Mouse (Mus musculus): ENCODE results near the gene Iba57. TPM values are rescaled to one million over a fixed set of nuclear protein-coding genes. Genes with fewer than 3 reads are reported as not detected.
A peak's percentile ranks its signal among the peaks of the same experiment; 100 is the strongest.

The Iba57 gene
- polyA plus RNA-seq, 1 experiment, result 6.5 TPM

DNA sequence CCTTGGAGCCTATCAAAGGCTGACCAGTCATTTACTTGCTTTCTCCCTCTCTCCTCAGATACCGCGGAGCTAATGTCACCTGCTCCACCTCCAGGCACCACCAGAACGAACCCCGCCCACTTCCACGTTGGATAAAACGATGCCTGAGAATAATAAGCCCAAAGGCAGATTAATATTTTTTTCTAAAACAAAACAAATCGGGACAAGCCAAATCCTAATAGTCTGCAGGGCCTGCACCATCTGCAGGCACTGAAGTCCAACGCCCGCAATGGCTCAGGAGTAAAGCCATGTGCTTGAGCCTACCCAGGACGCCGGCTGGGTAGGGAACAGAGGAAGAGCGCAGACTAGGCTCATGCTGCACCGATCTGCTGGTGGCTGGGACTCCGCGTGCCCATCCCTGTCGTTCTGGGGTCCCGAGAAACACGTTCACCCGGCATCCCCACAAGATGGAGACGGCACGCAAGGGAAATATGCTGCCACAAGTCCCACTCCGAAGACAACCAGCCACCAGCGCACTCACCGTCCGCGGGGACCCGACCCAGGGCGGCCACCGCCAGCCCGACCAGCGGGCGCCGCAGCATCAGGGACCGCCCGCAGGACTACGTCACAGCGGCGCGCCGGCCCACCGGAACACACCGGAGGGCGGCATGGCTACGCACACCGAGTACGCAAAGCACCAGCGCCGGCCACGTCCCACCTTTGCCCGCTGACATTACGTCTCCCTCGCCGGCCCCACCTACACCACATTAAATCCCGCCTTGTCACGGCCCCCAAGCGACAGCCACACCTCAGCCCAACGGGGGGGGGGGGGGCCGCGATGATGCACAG lies 27.9 kb upstream of the Iba57 start:
- H3K36me3 ChIP-seq (ENCODE audit: control insufficient read depth, insufficient read depth, low read length), result peaks cover under 1% of the 10 kb centered on the region; the same call in 1 of the 2 replicates
- peak overlapping the region; percentile 79 for H3K27ac ChIP-seq (ENCODE audit: insufficient read depth, low read length)
- no peaks in the 10 kb centered on the region for H3K4me1 ChIP-seq (ENCODE audit: control insufficient read depth, insufficient read depth, insufficient read length)
- no peaks in the 10 kb centered on the region for H3K27me3 ChIP-seq (ENCODE audit: control insufficient read depth, insufficient read depth, low read length)
- peak; percentile 85 to 90 for DNase-seq (ENCODE audit: low read depth in 1 of 2, low spot score in 2 of 2)
- H3K4me3 ChIP-seq (ENCODE audit: extremely low read depth, insufficient read depth, insufficient read length), result peak overlapping the region; percentile 81
- TF ChIP-seq CTCF (IDR thresholded peaks at IDR 0.05; ENCODE audit: extremely low read depth, insufficient read depth, insufficient read length, insufficient replicate concordance) (no peak), POLR2A (IDR thresholded peaks at IDR 0.05; ENCODE audit: low read depth, low read length) (peak; percentile 83)
- under 1% methylated on average over 58 of the region's 59 CpGs for WGBS

DNA sequence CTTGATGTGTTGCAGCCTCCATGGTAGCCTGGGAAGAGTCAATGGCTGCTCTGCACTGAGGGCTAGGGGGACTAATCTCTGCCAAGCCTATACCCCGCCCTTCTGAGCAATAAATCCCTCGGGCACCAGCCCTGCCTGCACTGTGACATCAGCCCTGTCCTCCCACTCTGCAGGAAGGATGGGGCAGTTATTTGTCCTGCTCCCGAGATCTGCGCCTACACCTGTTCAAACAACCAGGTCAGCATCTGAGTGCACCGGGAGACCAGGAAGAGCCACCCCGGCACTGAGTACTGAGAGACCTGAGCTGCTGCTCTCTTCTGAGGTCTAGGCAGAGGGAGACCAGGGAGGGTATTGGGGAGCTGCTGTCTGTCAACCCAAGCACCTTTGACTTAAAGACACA lies 24.2 kb upstream of the Iba57 start:
- peaks cover 13% of the 10 kb centered on the region for H3K36me3 ChIP-seq (ENCODE audit: control insufficient read depth, insufficient read depth, low read length)
- WGBS, result 85% methylated on average over 6 of the region's 6 CpGs
- H3K27me3 ChIP-seq (ENCODE audit: control insufficient read depth, insufficient read depth, low read length), result no peaks in the 10 kb centered on the region
- no peak overlapping the region for H3K27ac ChIP-seq (ENCODE audit: insufficient read depth, low read length)
- TF ChIP-seq POLR2A (IDR thresholded peaks at IDR 0.05; ENCODE audit: low read depth, low read length) (no peak), CTCF (IDR thresholded peaks at IDR 0.05; ENCODE audit: extremely low read depth, insufficient read depth, insufficient read length, insufficient replicate concordance) (no peak)
- H3K4me1 ChIP-seq (ENCODE audit: control insufficient read depth, insufficient read depth, insufficient read length), result no peaks in the 10 kb centered on the region
- no peak overlapping the region for H3K4me3 ChIP-seq (ENCODE audit: extremely low read depth, insufficient read depth, insufficient read length)
- no peak for DNase-seq (ENCODE audit: low read depth in 1 of 2, low spot score in 2 of 2)

DNA sequence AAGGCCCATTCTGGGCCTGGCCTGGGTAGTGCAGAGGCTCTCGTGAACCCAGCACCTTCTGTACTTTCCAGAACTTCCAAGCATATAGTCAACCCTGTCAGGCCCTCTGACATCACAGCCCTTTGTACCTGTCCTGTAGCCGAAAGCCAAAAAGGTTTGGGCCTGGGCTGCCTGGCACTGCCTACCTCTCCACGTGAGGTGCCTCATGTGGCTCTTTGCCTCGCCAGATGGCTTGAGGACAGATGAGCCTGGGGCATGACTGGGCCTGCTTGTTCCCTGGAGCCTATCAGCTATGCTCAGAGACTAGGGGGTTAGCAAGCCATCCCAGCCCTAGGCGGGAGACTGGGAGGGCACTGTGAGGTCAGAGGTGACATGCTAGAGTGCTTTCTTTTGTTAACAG lies 22.0 kb upstream of the Iba57 start:
- H3K4me1 ChIP-seq (ENCODE audit: control insufficient read depth, insufficient read depth, insufficient read length), result no peaks in the 10 kb centered on the region
- peaks cover 13% of the 10 kb centered on the region for H3K36me3 ChIP-seq (ENCODE audit: control insufficient read depth, insufficient read depth, low read length)
- H3K27ac ChIP-seq (ENCODE audit: insufficient read depth, low read length), result no peak overlapping the region
- no peaks in the 10 kb centered on the region for H3K27me3 ChIP-seq (ENCODE audit: control insufficient read depth, insufficient read depth, low read length)
- no peak for DNase-seq (ENCODE audit: low read depth in 1 of 2, low spot score in 2 of 2)
- 87% methylated on average over 5 of the region's 5 CpGs for WGBS
- TF ChIP-seq CTCF (IDR thresholded peaks at IDR 0.05; ENCODE audit: extremely low read depth, insufficient read depth, insufficient read length, insufficient replicate concordance) (no peak), POLR2A (IDR thresholded peaks at IDR 0.05; ENCODE audit: low read depth, low read length) (no peak)
- no peak overlapping the region for H3K4me3 ChIP-seq (ENCODE audit: extremely low read depth, insufficient read depth, insufficient read length)

DNA sequence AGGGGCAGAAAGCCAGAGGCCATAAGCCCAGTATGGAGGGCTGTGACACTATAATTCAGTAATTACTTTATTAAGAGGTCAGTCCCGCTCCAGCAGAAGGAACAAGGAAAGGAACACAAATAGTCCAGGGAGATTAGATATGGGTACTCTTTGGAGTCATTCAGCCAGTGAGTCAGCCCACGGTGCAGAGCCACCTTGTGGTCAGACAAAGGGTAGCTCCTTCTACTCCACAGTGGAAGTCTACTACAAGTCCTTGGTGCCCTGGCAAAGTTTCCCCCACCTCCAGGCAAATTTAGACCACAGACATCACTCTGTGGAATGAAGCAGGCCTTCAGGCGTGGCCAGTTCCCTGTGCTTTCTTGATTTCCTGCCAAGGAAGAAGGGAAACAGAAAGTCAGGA lies 20.3 kb upstream of the Iba57 start:
- TF ChIP-seq POLR2A (IDR thresholded peaks at IDR 0.05; ENCODE audit: low read depth, low read length), result no peak
- TF ChIP-seq CTCF (IDR thresholded peaks at IDR 0.05; ENCODE audit: extremely low read depth, insufficient read depth, insufficient read length, insufficient replicate concordance), result no peak
- Histone ChIP-seq H3K36me3 (ENCODE audit: control insufficient read depth, insufficient read depth, low read length) (peaks cover 13% of the 10 kb centered on the region), H3K4me3 (ENCODE audit: extremely low read depth, insufficient read depth, insufficient read length) (no peak overlapping the region), H3K27me3 (ENCODE audit: control insufficient read depth, insufficient read depth, low read length) (no peaks in the 10 kb centered on the region), H3K27ac (ENCODE audit: insufficient read depth, low read length) (peak overlapping the region; percentile 16; the same call in 1 of the 2 replicates), H3K4me1 (ENCODE audit: control insufficient read depth, insufficient read depth, insufficient read length) (no peaks in the 10 kb centered on the region)
- 46% methylated on average over 3 of the region's 3 CpGs for WGBS
- no peak for DNase-seq (ENCODE audit: low read depth in 1 of 2, low spot score in 2 of 2)

DNA sequence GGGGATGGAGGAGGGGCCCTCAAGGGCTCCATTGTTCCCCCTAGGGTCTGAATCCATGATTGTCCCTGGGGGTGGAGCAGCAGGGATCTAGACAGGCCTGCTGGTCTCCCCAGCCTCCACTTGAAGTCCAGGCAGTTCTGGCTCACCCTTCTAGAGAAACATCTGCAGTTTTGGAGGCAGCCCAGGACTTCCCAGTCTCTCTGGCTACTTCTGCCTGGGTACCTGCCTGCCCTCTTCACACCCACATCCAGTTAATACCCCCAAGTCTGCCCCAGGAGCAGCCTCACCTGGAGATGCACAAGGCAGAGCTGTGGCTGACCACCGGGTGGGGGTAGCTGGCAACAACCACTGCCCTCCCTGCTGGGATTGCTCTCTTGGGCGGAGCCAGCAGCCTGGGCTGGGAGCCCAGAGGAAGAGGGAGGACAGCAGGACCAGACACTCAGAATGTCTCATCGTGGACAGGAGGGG lies 19.4 kb upstream of the Iba57 start, which contains the start of gene Gjc2:
Gene Gjc2 (minus strand): TSS at position 350 of the 468 bp plus-strand sequence.
- WGBS, result 58% methylated on average over 3 of the region's 3 CpGs

DNA sequence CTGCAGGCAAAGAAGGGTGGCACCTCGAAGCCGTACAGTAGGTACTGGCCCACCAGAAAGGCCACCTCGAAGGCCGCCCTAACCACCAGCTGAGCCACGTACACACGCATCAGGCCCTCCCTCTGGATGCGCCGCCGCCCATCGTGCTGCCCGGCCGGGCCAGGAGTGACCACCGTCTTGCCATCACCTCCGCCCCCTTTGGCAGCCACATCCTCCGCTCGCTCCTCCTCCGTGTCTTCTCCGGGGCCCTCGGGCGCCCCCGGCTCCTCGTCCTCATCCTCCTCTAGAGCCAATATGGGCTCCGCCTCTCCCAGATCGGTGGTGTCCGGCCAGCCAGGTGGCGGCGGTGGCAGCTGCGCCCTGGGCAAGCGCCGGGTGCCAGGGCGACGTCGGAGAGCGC lies 13.4 kb upstream of the Iba57 start:
- 16% methylated on average over 34 of the region's 34 CpGs for WGBS
- no peak for DNase-seq (ENCODE audit: low read depth in 1 of 2, low spot score in 2 of 2)
- no peak overlapping the region for H3K4me3 ChIP-seq (ENCODE audit: extremely low read depth, insufficient read depth, insufficient read length)
- H3K36me3 ChIP-seq (ENCODE audit: control insufficient read depth, insufficient read depth, low read length), result no peaks in the 10 kb centered on the region
- H3K27ac ChIP-seq (ENCODE audit: insufficient read depth, low read length), result no peak overlapping the region
- no peaks in the 10 kb centered on the region for H3K4me1 ChIP-seq (ENCODE audit: control insufficient read depth, insufficient read depth, insufficient read length)
- H3K27me3 ChIP-seq (ENCODE audit: control insufficient read depth, insufficient read depth, low read length), result peaks cover 7% of the 10 kb centered on the region
- TF ChIP-seq POLR2A (IDR thresholded peaks at IDR 0.05; ENCODE audit: low read depth, low read length) (no peak), CTCF (IDR thresholded peaks at IDR 0.05; ENCODE audit: extremely low read depth, insufficient read depth, insufficient read length, insufficient replicate concordance) (no peak)

More for the DNA sequence above, 19.4 kb upstream of the Iba57 start, which contains the start of gene Gjc2:
- H3K4me3 ChIP-seq (ENCODE audit: extremely low read depth, insufficient read depth, insufficient read length), result no peak within 1 kb of the TSS
- no peak for DNase-seq (ENCODE audit: low read depth in 1 of 2, low spot score in 2 of 2)
- no peak for TF ChIP-seq CTCF (IDR thresholded peaks at IDR 0.05; ENCODE audit: extremely low read depth, insufficient read depth, insufficient read length, insufficient replicate concordance)
- TF ChIP-seq POLR2A (IDR thresholded peaks at IDR 0.05; ENCODE audit: low read depth, low read length), result no peak
- H3K27ac ChIP-seq (ENCODE audit: insufficient read depth, low read length), result peak within 1 kb of the TSS; percentile 16; the same call in 1 of the 2 replicates
- H3K27me3 ChIP-seq (ENCODE audit: control insufficient read depth, insufficient read depth, low read length), result no peaks in the 10 kb centered on the region; the same call in 1 of the 2 replicates
- H3K36me3 ChIP-seq (ENCODE audit: control insufficient read depth, insufficient read depth, low read length), result peaks cover 13% of the 10 kb centered on the region
- H3K4me1 ChIP-seq (ENCODE audit: control insufficient read depth, insufficient read depth, insufficient read length), result no peaks in the 10 kb centered on the region

DNA sequence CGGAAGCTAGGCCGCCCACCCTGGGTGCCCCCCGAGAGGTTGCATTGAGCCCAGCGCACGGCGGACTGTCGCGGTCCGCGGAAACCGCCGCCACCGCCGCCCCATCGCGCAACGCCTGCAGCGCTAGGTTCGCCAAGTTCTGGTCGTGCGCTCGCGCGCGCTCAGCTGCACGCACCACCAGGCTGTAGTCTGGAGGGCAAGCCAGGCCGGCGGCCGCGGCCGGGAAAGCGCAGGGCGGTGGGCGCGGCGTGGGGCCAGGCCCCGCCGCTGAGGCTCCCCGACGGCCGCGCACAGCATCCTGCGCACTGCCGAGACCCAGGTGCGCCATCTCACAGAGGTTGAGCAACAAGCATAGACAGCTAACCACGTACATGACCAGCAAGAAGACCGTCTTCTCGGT lies 12.9 kb upstream of the Iba57 start:
- no peak for DNase-seq (ENCODE audit: low read depth in 1 of 2, low spot score in 2 of 2)
- H3K4me3 ChIP-seq (ENCODE audit: extremely low read depth, insufficient read depth, insufficient read length), result no peak overlapping the region
- TF ChIP-seq POLR2A (IDR thresholded peaks at IDR 0.05; ENCODE audit: low read depth, low read length) (no peak), CTCF (IDR thresholded peaks at IDR 0.05; ENCODE audit: extremely low read depth, insufficient read depth, insufficient read length, insufficient replicate concordance) (no peak)

More for the DNA sequence above, 12.9 kb upstream of the Iba57 start:
- Histone ChIP-seq H3K27me3 (ENCODE audit: control insufficient read depth, insufficient read depth, low read length) (peaks cover 7% of the 10 kb centered on the region), H3K4me1 (ENCODE audit: control insufficient read depth, insufficient read depth, insufficient read length) (no peaks in the 10 kb centered on the region), H3K27ac (ENCODE audit: insufficient read depth, low read length) (no peak overlapping the region), H3K36me3 (ENCODE audit: control insufficient read depth, insufficient read depth, low read length) (no peaks in the 10 kb centered on the region)
- 9% methylated on average over 41 of the region's 48 CpGs for WGBS

Data from spleen, adult 2 months (tissue).